In the genomic region with DNA sequence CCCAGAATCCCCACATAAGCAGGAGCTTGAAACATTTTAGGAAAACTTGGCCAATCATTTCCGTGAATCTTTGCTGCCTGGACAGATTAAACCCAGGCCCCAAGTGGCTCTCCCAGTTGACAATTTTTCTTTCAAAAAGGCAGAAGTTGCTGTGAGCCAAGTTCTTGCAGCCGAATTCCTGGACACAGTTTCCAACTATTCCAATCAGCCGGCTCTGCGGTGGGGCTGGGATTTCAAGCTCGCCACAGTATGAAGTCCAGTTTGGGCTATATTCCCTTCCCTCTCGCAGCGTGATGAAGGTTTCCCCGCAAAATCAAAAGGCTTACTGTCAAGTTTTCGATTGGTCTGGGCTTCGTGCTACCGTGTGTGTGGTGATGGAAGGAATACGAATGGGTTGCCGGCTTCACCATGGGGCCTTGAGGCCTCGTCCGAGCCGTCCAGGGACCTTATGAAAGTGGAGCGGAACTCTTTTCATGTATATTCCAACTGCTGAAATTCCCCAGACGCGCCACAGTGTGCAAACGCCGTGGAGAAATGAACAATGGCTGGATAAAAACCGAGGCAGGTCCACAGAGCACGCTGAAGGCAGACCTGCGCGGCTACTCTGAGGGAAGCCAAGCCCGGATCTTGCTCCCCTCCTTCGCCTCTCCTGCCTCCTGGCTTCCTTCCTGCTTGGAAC, we compare ENCODE assay signal across 9 mouse cellular contexts.
A peak's percentile ranks its signal among the peaks of the same experiment; 100 is the strongest.
DNase-seq lines count a peak whose midpoint lies in the region; ATAC-seq lines count a peak whose summit lies in the region.
"Had no signal": no experiment of that assay in that cellular context is flagged by ENCODE, and none has a peak within 500 bp of the region (broad histone marks: within the 10 kb centered on the region; RNA-seq: fewer than 3 reads in every experiment).

No protein-coding gene starts in this region.

- H3K4me2 ChIP-seq in neural tube, embryonic 13.5 days = 0 out of 2 replicates have a peak overlapping the region, but pooled peaks have one; percentile 11
- H3K4me2 ChIP-seq in forebrain, embryonic 13.5 days = no peak overlapping the region
- H3K4me2 ChIP-seq in midbrain, embryonic 11.5 days = no peak overlapping the region

- H3K4me1 ChIP-seq in neural tube, embryonic 13.5 days (replicated peaks) = peaks cover 99% of the 10 kb centered on the region
- H3K4me1 ChIP-seq in forebrain, embryonic 13.5 days = peaks cover 80% of the 10 kb centered on the region
- H3K4me1 ChIP-seq in midbrain, embryonic 11.5 days (ENCODE audit: control insufficient read depth, insufficient read depth, low read length) = peaks cover 48% of the 10 kb centered on the region

- no peak for ATAC-seq in neural tube, embryonic 13.5 days (ENCODE audit: low read depth)
- ATAC-seq in forebrain, embryonic 13.5 days = no peak
- ATAC-seq in midbrain, embryonic 11.5 days (ENCODE audit: low FRiP score) = no peak
- no peak for ATAC-seq in erythroblast, adult 5-6 weeks (replicated peaks; ENCODE audit: low FRiP score, poor library complexity, severe bottlenecking)

- H3K9me3 ChIP-seq in neural tube, embryonic 13.5 days = no peaks in the 10 kb centered on the region
- H3K9me3 ChIP-seq in forebrain, embryonic 13.5 days (replicated peaks) = no peaks in the 10 kb centered on the region
- no peaks in the 10 kb centered on the region for H3K9me3 ChIP-seq in midbrain, embryonic 11.5 days (ENCODE audit: control insufficient read depth, low read length)

- no peaks in the 10 kb centered on the region for H3K27me3 ChIP-seq in neural tube, embryonic 13.5 days
- H3K27me3 ChIP-seq in forebrain, embryonic 13.5 days = no peaks in the 10 kb centered on the region
- H3K27me3 ChIP-seq in midbrain, embryonic 11.5 days (ENCODE audit: control insufficient read depth, insufficient read depth, low read length) = no peaks in the 10 kb centered on the region

- H3K9ac ChIP-seq in neural tube, embryonic 13.5 days = peak overlapping the region; percentile 14; the same call in 1 of the 2 replicates
- H3K9ac ChIP-seq in forebrain, embryonic 13.5 days = no peak overlapping the region; the same call in 1 of the 2 replicates
- peak overlapping the region; percentile 0; the same call in 1 of the 2 replicates for H3K9ac ChIP-seq in midbrain, embryonic 11.5 days (ENCODE audit: low read length)

- peak overlapping the region; percentile 67 for H3K27ac ChIP-seq in neural tube, embryonic 13.5 days (replicated peaks)
- H3K27ac ChIP-seq in forebrain, embryonic 13.5 days = peak overlapping the region; percentile 21; the same call in 1 of the 2 replicates
- peak overlapping the region; percentile 62 for H3K27ac ChIP-seq in midbrain, embryonic 11.5 days (ENCODE audit: low read depth, low read length)

- 52% methylated on average over 27 of the region's 27 CpGs for WGBS in neural tube, embryonic 13.5 days
- WGBS in forebrain, embryonic 13.5 days = 47% methylated on average over 27 of the region's 27 CpGs
- WGBS in midbrain, embryonic 11.5 days = 52% methylated on average over 27 of the region's 27 CpGs

- H3K36me3 ChIP-seq in neural tube, embryonic 13.5 days = no peaks in the 10 kb centered on the region
- no peaks in the 10 kb centered on the region for H3K36me3 ChIP-seq in forebrain, embryonic 13.5 days (ENCODE audit: poor library complexity, severe bottlenecking)
- no peaks in the 10 kb centered on the region for H3K36me3 ChIP-seq in midbrain, embryonic 11.5 days (ENCODE audit: control insufficient read depth, insufficient read depth, low read length)

- DNase-seq in neural tube, embryonic 10.5 days (ENCODE audit: extremely low spot score, low spot score) = no peak
- no peak for DNase-seq in midbrain, embryonic 11.5 days (ENCODE audit: low spot score, missing footprints)
- no peak for DNase-seq in layer of hippocampus, postnatal 14 days (ENCODE audit: low spot score in 2 of 2)
- no peak for DNase-seq in layer of hippocampus, adult 9-11 months
- DNase-seq: kidney, adult 8-10 months; lung, postnatal 10 days had no signal

- H3K4me3 ChIP-seq in neural tube, embryonic 13.5 days = no peak overlapping the region
- H3K4me3 ChIP-seq in forebrain, embryonic 13.5 days = no peak overlapping the region
- H3K4me3 ChIP-seq in midbrain, embryonic 11.5 days (ENCODE audit: low read depth, low read length) = no peak overlapping the region
